Mouse (Mus musculus): ENCODE results near the gene Edc3.

The Edc3 gene

DNA sequence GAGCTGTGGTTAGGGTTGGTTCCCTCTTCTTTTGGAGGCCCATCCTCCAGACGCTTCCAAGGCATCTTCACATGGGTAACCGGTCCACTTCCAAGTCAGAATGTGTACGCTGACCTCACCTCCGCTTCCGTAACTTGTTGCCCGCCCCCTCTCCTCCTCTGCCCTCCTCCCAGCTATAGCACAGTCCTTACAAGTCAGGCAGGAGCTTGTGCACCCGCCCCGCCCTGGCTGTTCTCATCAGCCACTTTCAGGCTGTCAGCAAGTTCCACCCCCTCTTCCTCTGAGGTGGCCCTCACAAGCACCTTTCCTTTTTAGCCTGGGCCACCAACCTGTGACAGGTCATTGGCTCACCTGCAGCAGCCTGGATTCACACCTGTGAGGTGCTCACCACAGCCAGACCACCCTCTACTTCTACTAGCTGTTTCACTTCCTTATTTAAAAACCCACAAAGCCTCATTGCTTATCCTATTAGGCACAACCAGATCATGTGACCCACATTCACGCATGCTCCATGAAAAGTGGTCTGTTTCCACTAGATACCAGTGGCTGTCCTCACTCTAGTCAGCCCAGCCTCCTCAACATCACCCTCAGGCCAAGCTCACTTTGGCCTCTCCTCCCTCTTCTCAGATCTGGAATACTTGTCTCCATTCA lies 92.1 kb downstream of the Edc3 start:
- DNase-seq (ENCODE audit: extremely low read depth, insufficient read length, low spot score) = no peak
